Mouse (Mus musculus) mouse embryonic stem cell (cell line): ENCODE measurements at regions not wholly inside any gene's neighbourhood (a gene's known extent, or its start where the extent isn't known, plus 50 kb on each side); places are given as distances from the start of the nearest gene placed in this dataset.

Experiments
- in situ Hi-C, 2 experiments: fragments of 300-500 bp; cut with MboI; formaldehyde crosslinking; loops; 1 replicate in 1 of 2; 3 replicates in 1 of 2; pipeline ENCODE4 v1.14.3; 2019 to 2020; ENCODE audit warnings: low sequenced_read_pairs in 2 of 2, low pct_unique_long_range_greater_than_20kb in 1 of 2, mixed read lengths in 1 of 2; ENCODE audit not compliant: unreplicated experiment in 1 of 2

DNA sequence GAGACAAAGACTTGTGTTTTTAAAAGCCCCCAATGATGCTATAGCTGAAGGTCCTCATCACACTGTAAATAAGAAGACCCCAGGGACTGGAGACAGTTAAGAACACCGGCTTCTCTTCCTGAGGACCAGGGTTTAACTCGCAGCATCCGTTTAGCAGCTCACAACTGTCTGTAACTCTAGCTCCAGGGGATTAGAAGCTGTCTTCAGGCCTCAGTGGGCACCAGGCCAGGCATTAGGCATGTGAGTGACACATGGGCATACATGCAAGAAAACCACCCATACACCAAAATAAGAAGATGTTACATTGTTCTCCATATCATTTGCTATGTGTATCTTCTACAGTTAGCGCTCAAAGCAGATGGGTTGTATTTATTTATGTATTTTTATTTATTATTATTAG is 158.3 kb upstream of the Btg1 start:
- in situ Hi-C loops: no loop called here

DNA sequence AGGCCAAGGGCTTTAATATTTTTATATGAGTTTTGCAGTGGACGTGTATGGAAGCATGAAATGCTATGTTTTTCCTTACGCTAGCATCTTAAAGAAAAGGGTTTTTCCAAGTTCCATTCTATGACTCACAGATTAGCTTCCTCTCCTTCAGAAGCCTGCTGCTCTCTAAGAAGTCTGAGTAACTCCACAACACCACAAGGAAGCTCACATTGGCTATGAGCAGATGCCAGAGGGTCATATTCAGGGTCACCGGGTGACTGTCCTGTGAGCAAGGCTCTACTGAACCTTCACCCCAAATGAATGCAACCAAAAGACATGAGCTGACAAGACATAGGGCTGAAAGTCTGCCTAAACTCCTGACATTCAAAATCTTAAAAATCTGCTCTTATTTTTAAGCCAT is 157.6 kb upstream of the Btg1 start:
- in situ Hi-C loops: no loop called here

- in situ Hi-C loops: no loop called here
These were observed 156.7 kb upstream of the Btg1 start for GRCm38 (mm10) chr10:96460151-96460550.

DNA sequence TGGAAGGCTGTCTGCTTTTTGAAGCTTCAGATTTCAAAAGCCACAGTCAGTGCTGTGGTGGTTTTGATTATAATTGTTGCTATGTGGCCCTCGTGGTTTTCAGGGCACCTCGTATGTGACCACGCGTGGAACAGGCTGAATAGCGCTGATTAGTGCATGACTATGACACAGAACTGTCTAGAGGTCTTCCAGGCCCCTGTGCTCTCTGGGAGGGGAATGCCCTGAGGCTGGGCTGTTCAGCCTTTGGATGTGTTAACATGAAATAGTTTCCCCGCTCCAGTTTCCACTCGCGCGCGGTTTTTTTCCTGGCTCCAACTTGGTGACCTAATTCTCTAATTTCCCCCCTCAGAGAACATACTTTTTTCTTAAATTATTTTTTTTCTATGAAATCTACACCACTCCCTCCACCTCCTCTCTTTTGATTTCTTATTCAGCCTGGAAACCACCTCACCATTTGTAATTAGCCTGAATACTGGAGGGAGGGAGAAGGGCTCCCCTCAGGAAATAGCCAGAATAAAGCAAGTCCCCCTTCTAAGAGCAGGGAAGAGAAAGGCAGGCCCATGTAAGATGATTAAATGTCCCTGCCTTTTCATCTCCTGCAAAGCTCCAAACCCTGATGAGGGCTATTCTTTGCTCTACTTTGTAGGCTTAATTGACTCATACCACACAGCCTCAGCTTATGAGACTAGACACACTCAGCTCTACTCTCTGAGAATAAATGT is 156.0 kb upstream of the Btg1 start:
- in situ Hi-C loops: no loop called here

DNA sequence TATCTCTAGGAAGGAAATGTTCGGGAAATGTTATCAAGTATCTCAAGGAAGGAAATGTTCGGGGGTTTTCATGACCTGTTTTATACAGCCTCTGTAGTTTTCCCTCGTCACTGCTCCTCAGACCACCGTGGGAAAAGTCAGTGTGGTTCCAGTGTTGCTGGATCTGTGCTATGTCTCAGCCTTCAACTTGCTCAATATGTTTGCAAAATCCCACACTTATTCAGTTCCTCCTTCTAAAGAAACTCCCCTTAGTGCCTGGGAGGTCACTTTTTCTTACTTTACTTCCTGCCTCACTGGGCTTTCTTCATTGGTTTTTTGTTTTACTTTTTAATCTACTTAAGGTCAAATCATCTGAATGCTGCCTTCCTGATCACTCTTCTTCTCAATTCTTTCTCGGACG is 150.8 kb upstream of the Btg1 start:
- in situ Hi-C loops: no loop called here

DNA sequence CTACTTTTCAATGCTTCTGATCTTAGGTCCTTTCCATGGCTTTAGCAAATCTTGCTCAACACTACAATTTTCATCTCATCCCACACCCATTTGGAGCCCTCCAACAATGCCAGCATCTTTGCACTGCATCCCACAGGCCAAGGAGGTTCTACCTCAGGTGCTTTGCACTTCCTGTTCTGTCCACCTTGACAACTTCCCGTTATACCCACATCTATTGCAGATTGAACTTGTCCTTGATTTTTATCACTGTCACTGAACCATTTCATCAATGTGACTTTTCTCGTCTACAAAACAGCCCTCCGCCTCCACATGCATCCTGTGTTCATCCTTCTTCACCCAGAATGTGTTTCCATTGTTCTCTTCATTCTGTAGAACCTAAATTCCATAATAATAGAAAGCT is 150.0 kb upstream of the Btg1 start:
- in situ Hi-C loops: no loop called here

- in situ Hi-C loops: no loop called here
These were observed 149.1 kb upstream of the Btg1 start for GRCm38 (mm10) chr10:96467661-96468060.

GRCm38 (mm10) chr10:96471523-96471922 is 145.3 kb upstream of the Btg1 start:
- in situ Hi-C loops: no loop called here

- in situ Hi-C loops: no loop called here
These were observed 137.5 kb upstream of the Btg1 start for GRCm38 (mm10) chr10:96479350-96479749.

GRCm38 (mm10) chr10:96479786-96480185 is 137.0 kb upstream of the Btg1 start:
- in situ Hi-C loops: no loop called here

DNA sequence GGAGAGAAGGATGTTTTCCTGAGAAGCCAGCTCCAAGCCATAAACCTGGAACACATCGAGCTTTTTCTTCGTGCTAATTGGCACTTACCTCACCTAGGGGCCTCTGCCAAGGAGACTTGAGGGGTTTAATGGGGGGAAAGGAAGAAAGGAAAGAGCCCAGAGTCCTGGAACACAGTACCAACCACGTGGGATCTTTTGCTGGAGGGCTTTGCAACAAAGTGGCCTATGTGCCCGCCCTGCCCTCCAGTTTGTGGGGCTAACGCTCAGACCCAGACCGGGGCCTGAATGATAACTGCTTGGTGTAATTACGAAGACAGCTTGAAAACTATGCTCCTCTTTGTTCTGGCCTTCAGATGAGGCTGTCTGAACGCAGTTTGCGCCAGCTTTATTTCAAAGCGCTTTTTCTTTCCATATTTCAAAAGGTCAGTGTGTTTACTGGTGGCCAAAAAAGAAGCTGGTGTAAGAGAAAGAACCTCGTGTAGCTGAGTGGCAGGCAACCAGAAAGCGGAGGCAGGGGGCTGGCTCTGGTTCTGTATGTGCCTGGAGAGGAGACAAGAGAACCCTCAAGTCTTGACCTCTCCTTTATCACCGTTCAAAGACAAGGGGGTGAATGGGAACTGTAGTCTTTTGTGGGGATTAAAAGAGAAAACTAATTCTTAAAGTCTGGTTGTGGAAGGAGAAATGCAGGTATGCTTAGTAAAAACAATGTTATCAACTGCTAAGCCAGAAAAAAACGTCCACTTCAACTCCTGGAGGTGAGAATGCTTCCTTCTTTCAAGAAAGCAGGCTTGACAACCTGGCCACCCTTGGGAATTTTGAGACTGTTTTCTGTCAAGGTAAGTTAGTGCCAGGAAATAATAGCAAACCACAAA is 136.1 kb upstream of the Btg1 start:
- in situ Hi-C loops: no loop called here

- in situ Hi-C loops: no loop called here
These were observed 135.5 kb upstream of the Btg1 start for GRCm38 (mm10) chr10:96481325-96481638.

DNA sequence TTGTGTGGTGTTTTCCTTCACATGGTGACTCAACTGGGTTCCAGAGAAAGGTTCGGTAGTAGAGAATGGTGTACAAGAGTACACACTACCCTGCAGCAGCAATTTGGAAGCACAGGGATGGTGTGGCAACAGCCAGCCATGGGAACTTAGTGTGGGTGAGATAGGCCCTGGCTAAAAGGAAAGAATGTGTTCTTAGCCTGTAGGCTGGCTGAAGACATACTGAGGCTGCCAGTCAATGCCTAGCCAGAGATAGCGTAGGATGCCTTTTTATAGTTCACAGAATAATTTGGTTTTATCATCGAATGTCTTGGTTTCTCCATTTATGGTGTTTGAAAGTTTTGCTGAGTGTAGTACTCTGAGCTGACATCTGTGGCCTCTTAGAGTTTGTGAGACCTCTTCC is 130.1 kb upstream of the Btg1 start:
- in situ Hi-C loops: no loop called here

DNA sequence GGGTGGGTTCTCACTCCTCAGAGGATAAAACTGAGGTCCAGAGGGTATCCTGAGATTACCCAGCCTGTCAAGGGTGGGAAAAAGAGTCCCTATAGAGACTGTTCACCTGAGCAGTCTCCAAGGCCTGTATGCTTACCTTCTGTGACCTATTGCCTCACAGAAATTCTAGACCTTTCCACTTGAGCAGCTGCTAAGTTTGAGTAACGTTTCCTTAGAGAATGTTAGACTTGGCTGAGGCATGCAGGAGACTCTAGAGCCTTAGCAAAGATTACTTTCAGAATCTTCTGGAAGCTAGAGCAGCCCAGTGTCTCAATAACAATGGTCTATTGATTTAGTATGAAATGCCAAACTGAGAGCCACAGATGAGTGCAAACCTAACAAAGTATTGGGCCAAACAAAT is 123.1 kb upstream of the Btg1 start:
- in situ Hi-C loops: no loop called here

GRCm38 (mm10) chr10:96496700-96497099 is 120.1 kb upstream of the Btg1 start:
- in situ Hi-C loops: no loop called here

- in situ Hi-C loops: no loop called here
These were observed 119.3 kb upstream of the Btg1 start for GRCm38 (mm10) chr10:96497482-96497881.

- in situ Hi-C loops: no loop called here
These were observed 117.5 kb upstream of the Btg1 start for GRCm38 (mm10) chr10:96499274-96499673.

DNA sequence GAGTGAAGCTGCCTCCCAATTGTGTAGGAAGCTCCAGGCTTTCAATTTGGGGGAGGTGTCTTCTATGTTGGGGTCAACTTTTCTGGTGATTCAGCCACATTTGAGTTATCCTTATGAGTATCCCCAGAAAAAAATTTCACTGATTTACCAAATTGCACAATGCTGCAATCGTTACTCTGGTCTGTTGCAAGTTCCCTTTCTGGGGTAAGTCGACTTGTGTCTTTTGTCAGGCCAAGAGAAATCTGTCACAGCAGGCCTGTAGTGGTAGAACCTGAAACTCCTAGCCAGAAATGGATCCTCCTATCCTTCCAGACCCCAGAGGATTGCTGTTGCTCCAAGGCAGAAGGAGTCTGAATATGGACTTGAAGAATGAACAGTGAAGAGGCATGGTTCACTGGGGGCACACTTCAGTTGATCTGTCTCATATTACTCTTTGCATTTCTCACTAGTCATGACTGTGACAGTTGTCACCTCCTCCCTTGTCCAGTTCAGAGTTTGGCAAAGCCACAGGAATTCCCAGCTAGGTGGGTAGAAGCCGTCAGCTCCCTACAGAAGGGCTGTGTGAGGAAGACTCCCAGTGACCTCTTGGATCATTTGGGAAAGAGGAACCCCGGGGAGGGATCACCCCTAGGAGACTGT is 114.6 kb upstream of the Btg1 start:
- in situ Hi-C loops: no loop called here

- in situ Hi-C loops: no loop called here
These were observed 114.1 kb upstream of the Btg1 start for GRCm38 (mm10) chr10:96502736-96503135.

DNA sequence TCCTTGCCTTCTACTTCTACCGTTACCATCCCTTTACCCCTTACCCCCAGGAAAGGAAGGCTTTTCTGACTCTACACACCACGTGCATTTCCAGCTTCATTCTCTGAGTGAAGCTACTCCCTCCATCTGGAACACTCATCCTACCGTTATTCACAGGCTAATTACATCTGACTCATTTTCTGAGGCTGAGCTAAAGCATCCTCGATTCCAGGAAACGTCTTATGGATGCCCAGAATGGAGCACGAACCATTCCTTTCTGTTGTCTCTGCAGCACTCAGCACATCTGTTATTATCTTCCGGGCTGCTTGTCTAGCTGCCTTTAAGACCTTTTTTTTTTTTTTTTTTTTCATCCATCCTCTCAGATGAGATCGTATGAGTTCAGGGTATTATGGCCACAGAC is 112.5 kb upstream of the Btg1 start:
- in situ Hi-C loops: no loop called here
